Mouse (Mus musculus) heart, adult 18-20 months (tissue): ENCODE results near the gene Sorbs2. TPM values are rescaled to one million over a fixed set of nuclear protein-coding genes. Genes with fewer than 3 reads are reported as not detected.

Experiments used
- DNase-seq, 2 experiments: peaks; one replicate each; pipeline ENCODE4 v3.0.0; 2021 to 2022; ENCODE audit warnings: mixed read lengths in 1 of 2
- total RNA-seq, 2 experiments: library from RNA; stranded (reverse); gene quantifications; 2 replicates each; pipeline ENCODE4 v1.2.3; 2021

The Sorbs2 gene
- total RNA-seq, 2 experiments from 2014 or later: 568 to 575 TPM

DNA sequence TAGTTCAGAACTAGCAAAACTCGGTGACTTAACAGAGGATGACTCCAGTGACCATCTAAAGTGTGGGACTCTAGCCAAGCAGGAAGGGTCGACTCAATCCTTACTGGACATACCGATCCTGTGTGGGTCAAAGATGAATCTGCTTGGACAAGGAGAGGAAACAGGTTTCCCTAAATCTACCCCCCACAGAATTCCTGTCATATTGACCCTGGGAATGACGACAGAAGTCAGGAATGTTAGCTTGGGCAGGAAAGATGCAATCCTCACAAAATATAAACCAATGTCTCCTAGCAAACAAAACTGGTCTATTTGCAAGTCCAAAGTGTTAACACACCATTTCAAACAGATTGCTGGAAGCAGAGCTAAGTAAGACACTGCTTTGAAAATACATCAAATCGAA, 118.8 kb downstream of the Sorbs2 start:
- DNase-seq: no peak

DNA sequence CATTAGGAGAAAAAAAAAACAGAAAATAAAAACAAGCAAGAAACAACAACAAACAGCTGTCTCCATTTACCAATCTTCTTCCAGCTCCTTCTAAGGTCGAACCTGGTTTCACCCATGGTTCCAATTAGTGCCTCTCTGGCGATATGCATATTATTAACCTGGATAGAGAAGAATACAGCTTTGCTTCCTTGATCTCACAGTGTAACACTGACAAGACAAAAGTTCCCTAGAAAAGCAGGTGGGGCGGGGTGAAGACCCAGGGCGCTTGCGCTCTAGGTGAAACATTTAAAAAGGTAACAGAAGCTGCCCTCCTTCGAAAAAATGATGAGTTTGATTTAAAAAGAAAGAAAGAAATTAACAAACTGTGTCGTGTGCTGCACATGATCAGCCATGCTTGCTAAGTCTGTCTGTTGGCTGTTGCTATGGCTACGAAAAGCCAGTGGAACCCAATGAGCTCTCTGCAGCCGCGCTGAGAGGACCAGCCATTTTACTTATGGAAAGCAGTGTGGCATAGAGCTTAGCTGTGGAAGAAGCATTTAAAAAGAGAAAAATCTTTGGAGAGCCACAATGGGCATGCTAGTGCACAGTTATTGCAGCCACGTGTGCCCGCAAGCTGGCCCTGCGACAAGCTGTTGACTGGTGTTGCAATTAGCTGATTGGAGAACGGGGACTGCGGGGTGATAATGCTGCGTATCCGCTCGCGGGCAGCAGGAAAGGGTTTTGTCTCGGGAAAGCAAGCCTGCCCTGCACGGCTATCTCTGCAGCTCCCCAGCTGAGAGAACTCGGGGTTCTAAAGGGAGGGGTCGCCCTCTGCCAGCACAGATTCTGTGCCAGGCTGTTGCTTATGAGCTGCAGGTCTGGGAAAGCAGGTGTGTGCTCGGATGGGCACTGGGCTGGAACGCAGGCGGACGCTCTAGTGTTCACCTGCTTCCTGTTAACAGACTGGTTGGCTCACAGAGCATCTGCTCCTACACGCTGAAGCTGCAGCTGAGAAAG, 120.0 kb downstream of the Sorbs2 start:
- peak; percentile 59 to 60 for DNase-seq

GRCm38 (mm10) chr8:45628421-45629065, 121.0 kb downstream of the Sorbs2 start:
- no peak for DNase-seq

GRCm38 (mm10) chr8:45629066-45629430, 121.5 kb downstream of the Sorbs2 start:
- DNase-seq: no peak

DNA sequence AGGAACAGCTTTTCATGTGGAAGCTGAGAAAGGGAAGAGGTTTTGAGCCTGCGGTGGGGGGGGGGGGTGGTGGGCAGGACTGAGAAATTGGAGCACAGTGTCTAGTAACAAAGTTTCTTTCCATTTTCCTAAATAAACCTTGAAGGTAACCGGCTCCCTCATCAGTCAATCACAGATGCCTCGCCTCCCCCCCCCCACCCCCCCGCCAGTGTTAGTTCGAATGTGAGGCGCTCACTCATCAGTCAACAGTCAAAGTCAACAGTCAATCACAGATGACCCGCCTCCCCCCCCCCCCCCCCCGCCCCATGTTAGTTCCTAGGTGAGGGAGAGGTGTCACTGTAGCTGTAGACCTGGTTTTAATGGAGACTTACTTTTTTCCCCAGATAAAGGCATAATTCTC, 123.4 kb downstream of the Sorbs2 start:
- no peak for DNase-seq

DNA sequence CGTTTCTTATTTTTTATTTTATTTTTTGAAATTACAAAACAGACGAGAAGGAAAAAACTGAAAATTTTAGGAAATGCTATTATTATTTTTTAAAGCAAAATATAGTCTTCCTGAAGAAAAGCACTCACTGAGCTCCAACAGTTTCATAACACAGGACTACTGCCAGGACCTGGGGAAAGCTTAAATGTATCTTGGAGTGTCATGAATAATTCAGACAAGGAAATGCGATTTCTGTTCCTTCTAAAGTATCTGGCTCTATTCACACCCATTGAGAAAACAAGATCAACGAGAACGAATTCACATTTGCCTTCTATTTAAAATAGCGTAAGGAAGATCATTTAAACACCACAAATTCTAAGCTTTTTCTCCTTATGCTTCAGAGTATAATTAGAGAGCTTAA, 127.6 kb downstream of the Sorbs2 start:
- no peak for DNase-seq

DNA sequence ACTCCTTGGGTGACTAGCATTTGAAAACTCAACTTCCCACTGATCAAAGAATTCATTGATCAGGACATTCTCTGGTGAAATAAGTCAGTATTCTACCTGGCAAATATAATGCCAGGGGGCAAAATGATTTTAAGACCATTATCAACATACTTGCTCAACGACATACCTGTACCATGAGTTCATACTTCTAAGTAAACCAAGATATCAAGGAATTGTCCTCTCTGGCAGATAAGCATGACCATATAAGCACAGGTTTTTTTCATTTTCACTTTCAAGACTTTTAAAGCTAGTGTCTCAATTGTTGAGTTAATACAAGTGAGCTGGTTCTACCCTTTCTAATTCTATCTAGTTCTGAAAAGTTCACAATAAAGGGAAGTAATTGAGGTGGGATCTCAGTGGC, 130.2 kb downstream of the Sorbs2 start:
- no peak for DNase-seq

DNA sequence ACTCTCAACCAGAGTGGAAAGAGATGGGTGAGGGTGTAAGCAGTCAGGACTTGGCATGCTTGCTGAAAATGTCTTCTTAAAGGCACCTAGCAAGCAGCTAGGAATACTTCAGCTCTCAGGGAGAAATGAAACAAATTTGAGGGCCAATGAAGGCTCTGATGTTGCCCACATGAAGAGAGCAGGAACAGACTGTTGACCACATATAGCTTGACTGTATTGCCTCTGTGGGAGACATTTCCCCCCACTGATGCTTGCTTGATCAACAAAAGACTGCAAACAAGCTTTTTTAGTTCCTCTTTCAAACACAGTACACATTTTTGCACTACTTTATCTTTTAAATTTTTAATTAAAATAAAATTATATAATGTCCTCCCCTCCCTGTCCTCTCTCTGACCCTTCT, 131.9 kb downstream of the Sorbs2 start:
- DNase-seq: no peak

GRCm38 (mm10) chr8:45644651-45645050, 137.1 kb downstream of the Sorbs2 start:
- no peak for DNase-seq

- DNase-seq: no peak
Measured at GRCm38 (mm10) chr8:45649063-45649462, 141.5 kb downstream of the Sorbs2 start.

GRCm38 (mm10) chr8:45649966-45650365, 142.4 kb downstream of the Sorbs2 start:
- no peak for DNase-seq

DNA sequence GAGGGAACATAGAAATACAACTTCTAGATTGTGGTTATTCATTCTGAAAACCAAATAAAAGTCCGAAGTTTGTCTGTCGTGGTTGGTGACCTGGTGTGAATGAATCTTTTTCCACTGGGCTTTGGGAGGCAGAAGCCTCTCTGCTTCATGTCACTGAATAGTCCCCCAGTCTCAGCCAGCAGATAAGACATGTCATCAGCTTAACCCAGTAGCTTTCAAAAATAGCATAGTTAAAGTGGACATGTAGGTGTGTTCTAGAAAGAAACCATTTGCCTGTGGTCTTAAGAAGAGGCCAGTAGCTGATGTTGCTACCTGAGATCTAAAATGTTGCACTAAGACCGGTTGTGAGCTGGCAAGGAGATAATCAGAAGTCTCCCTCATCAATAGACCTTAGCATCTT, 150.4 kb downstream of the Sorbs2 start:
- DNase-seq: peak in 1 of 2 experiments; percentile 31

DNA sequence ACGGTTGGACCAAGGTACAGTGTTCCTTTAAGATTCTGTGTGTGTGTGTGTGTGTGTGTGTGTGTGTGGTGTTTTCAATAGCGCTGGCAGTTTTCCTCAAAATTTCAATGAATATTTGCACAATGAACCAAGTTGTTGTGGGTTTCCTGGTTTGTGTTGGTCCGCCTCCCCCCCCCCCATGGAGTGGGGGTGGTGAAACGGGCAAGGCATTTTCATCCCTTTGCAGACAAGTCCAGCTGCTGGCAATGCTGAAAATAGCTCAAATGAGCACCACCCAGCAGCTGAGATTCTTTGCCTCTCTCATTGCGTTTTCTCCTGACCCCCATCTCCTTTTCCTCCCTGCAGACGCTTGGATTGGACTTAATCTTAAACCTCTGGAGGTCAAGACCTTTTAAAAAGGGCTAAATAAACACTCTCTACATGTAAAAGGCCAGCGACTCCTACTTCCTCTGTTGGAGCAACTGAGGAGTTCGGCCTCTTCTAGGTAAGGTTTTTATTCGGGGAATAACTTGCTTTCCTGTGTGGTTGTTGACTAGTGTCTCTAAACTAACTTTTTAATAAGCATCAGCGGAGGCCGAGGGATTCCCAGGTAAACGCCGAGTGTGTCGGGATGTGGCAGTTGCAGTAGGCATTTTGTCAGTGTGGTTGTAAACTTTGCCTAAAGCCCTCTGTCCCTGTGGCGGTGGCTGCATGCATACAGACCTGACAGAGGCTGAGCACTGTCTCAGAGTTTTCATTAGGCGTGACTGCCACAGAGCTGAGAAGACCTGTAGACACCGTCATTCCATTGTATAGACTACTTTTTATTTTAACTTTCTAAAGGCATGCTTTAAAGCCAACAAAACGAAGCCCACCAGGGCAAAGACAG, 151.1 kb downstream of the Sorbs2 start:
- DNase-seq: peak; percentile 56 to 59

GRCm38 (mm10) chr8:45659473-45659872, 151.9 kb downstream of the Sorbs2 start:
- DNase-seq: no peak

- peak in 1 of 2 experiments; percentile 47 for DNase-seq
Measured at GRCm38 (mm10) chr8:45660570-45660969, 153.0 kb downstream of the Sorbs2 start.

DNA sequence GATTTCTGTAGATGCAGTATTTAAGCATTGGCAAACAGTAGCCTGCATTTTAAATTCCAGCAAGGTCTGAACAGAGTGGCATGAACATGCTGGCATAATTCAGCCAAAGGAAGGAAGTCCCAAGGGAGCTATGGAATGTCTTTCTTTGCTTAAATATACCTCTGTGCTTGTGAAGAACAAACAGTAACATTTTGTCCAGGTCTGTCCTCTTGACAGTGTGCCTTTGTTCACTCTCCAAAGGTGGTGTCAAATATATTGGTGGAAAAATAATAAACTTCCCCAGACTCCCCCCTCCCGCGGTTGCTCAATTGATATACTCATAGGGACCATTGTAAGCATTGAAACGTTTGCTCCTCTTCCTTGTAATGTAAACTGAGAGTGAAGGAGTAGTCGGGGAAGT, 154.0 kb downstream of the Sorbs2 start:
- DNase-seq: no peak

- DNase-seq: no peak
Measured at GRCm38 (mm10) chr8:45666221-45666620, 158.6 kb downstream of the Sorbs2 start.

DNA sequence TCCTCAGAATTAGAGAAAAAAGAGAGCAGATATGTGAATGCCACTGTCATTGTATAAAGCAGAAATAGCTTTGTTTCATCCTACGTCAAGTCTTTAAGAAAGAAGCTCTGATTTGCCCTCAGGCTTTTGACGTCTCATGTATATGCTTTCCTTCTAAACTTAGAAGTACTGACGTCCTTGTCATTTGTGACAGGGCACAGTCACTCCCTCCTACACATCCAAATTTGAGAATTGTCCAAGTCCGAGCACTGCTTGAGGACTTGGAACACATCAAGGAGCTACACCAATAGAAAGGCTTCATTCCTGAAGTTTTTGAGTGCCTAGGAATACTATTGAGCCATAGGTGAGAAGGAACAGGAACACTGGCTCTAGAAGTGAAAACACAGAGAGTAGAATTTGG, 165.6 kb downstream of the Sorbs2 start:
- no peak for DNase-seq

- no peak for DNase-seq
Measured at GRCm38 (mm10) chr8:45675821-45676279, 168.3 kb downstream of the Sorbs2 start.

- DNase-seq: no peak
Measured at GRCm38 (mm10) chr8:45677114-45677853, 169.7 kb downstream of the Sorbs2 start.

DNA sequence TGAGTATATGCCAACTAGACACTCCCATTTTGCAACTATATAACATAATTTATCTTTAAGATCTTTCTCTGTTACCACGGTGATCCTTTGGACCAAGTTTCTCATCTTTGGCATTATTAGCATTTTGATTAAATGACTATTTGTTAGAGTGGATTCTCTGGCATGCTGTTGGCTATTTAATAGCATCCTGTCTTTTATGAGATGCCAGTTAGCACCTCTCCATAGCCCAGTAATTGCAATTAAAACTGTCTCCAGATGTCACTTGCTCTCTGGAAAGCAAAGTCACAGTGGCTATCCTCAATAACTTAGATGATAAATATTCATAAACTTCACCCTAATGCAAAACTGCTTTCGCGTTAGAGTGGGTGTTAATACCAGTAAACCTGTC, 170.3 kb downstream of the Sorbs2 start:
- no peak for DNase-seq

DNA sequence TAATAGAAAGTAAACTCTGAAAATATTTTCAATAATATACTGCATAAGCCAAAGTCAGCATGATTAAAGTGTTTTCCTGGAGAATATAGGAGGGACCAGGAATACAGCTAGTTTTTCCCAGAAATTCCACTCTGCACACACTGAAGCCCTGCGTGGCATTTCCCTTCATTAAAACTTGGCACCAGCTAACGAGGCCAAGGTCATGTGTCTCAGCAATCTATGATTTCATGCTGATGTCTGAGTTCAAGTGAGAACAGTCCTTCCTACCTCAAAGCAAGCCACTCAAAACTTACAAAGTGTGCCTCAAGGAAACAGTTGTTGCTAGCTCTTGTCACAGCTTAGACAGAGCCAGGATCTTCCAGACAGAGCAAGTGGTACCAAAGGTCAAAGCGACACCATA, 173.6 kb downstream of the Sorbs2 start:
- no peak for DNase-seq
